Mouse (Mus musculus) c-Kit-positive CD71-negative TER-119-negative erythroid progenitor cells, embryonic 14.5 days (primary cell): ENCODE results near the gene Flywch1.
"Not testable (repeated sequence)": the region's sequence is repeated elsewhere in the genome, so short reads cannot be mapped to it uniquely, and the experiment has no call there.

Experiments
- DNase-seq: peaks from one replicate; pipeline ENCODE4 v3.0.0-alpha.2; 2013; ENCODE audit warnings: low read depth

The Flywch1 gene

GRCm38 (mm10) chr17:23778447-23778846 lies 7.0 kb upstream of the Flywch1 start:
- no peak for DNase-seq

- no peak for DNase-seq
Measured at GRCm38 (mm10) chr17:23777141-23777540, 5.7 kb upstream of the Flywch1 start.

GRCm38 (mm10) chr17:23776216-23776615 lies 4.8 kb upstream of the Flywch1 start:
- no peak for DNase-seq

- DNase-seq = peak; percentile 61
Measured at GRCm38 (mm10) chr17:23774090-23774489, 2.7 kb upstream of the Flywch1 start.

- DNase-seq = no peak
Measured at GRCm38 (mm10) chr17:23773676-23774075, 2.3 kb upstream of the Flywch1 start.

- DNase-seq = not testable (repeated sequence)
Measured at GRCm38 (mm10) chr17:23772219-23772556, 786 bp upstream of the Flywch1 start.

- DNase-seq = no peak
Measured at GRCm38 (mm10) chr17:23770896-23771283, 512 bp downstream of the Flywch1 start.

- DNase-seq = no peak
Measured at GRCm38 (mm10) chr17:23770493-23770892, 909 bp downstream of the Flywch1 start.

- DNase-seq = no peak
Measured at GRCm38 (mm10) chr17:23762976-23763375, 8.4 kb downstream of the Flywch1 start.

GRCm38 (mm10) chr17:23761155-23761554 lies 10.2 kb downstream of the Flywch1 start:
- no peak for DNase-seq

- no peak for DNase-seq
Measured at GRCm38 (mm10) chr17:23760231-23760630, 11.2 kb downstream of the Flywch1 start.

GRCm38 (mm10) chr17:23758801-23759200 lies 12.6 kb downstream of the Flywch1 start:
- DNase-seq = no peak

GRCm38 (mm10) chr17:23757581-23757980 lies 13.8 kb downstream of the Flywch1 start:
- DNase-seq = no peak

GRCm38 (mm10) chr17:23755689-23756088 lies 15.7 kb downstream of the Flywch1 start:
- DNase-seq = no peak

- no peak for DNase-seq
Measured at GRCm38 (mm10) chr17:23749400-23750191, 21.8 kb downstream of the Flywch1 start.

GRCm38 (mm10) chr17:23748631-23749391 lies 22.6 kb downstream of the Flywch1 start:
- DNase-seq = peak; percentile 84

- DNase-seq = no peak
Measured at GRCm38 (mm10) chr17:23748026-23748425, 23.4 kb downstream of the Flywch1 start.

GRCm38 (mm10) chr17:23747471-23747870 lies 23.9 kb downstream of the Flywch1 start:
- DNase-seq = no peak

GRCm38 (mm10) chr17:23746767-23747166 lies 24.6 kb downstream of the Flywch1 start:
- DNase-seq = no peak

GRCm38 (mm10) chr17:23746311-23746710 lies 25.1 kb downstream of the Flywch1 start:
- DNase-seq = no peak

GRCm38 (mm10) chr17:23745301-23746251 lies 25.8 kb downstream of the Flywch1 start, which contains the start of gene Kremen2:
TSS of gene Kremen2 (minus strand) at chr17:23745833.
- DNase-seq = no peak

- no peak for DNase-seq
Measured at GRCm38 (mm10) chr17:23744651-23745050, 26.8 kb downstream of the Flywch1 start.
